Mouse (Mus musculus) liver, adult 2 months (tissue): ENCODE results near the gene Gprc5a.

Experiments used
- CTCF ChIP-seq: fragments of 200-500 bp; IDR thresholded peaks from 2 replicates; pipeline ENCODE4 v1.5.1; 2011; ENCODE audit warnings: low read depth, low read length, control low read depth
- POLR2A ChIP-seq: fragments of 200-500 bp; IDR thresholded peaks from 2 replicates; pipeline ENCODE4 v1.6.1; 2011; ENCODE audit warnings: low read length, control low read depth; ENCODE audit not compliant: insufficient read depth; ENCODE audit errors: extremely low read depth

- no peak for TF ChIP-seq CTCF
- no peak for TF ChIP-seq POLR2A
Observed at GRCm38 (mm10) chr6:135040275-135040871, 25.1 kb upstream of the Gprc5a start.
